Mouse (Mus musculus) limb, embryonic 11.5 days (tissue): ENCODE measurements around the gene Ilk. TPM values are rescaled to one million over a fixed set of nuclear protein-coding genes. Genes with fewer than 3 reads are reported as not detected.
"Not testable (repeated sequence)": the region's sequence is repeated elsewhere in the genome, so short reads cannot be mapped to it uniquely, and the experiment has no call there.

Source experiments
- ATAC-seq: fragments of 200-750 bp; cut with Nextera tagmentation; 2 replicates; pipeline ENCODE4 v1.8.0; 2017; ENCODE audit warnings: low read depth; ENCODE audit not compliant: insufficient number of reproducible peaks, low FRiP score, low TSS enrichment
- DNase-seq: peaks from one replicate; pipeline ENCODE4 v3.0.0-alpha.2; 2015; ENCODE audit warnings: low spot score
- H3K27ac ChIP-seq: fragments of 300-500 bp; sonication (generic); replicated peaks from 2 replicates; pipeline ENCODE4 v1.5.1; 2014; ENCODE audit warnings: low read depth, mild to moderate bottlenecking, low read length
- H3K27me3 ChIP-seq: fragments of 300-500 bp; sonication (generic); 2 replicates; pipeline ENCODE4 v1.6.1; 2014; ENCODE audit warnings: mild to moderate bottlenecking, low read length, mixed read lengths; ENCODE audit not compliant: control insufficient read depth, insufficient read depth
- H3K36me3 ChIP-seq: fragments of 300-500 bp; sonication (generic); 2 replicates; pipeline ENCODE4 v1.6.1; 2014; ENCODE audit warnings: mild to moderate bottlenecking, low read length, moderate library complexity, mixed read lengths; ENCODE audit not compliant: control insufficient read depth, insufficient read depth
- H3K4me1 ChIP-seq: fragments of 300-500 bp; sonication (generic); 2 replicates; pipeline ENCODE4 v1.6.1; 2014; ENCODE audit warnings: low read length, mixed read lengths; ENCODE audit not compliant: control insufficient read depth, insufficient read depth
- H3K4me2 ChIP-seq: fragments of 300-500 bp; sonication (generic); 2 replicates; pipeline ENCODE4 v1.6.1; 2014; ENCODE audit warnings: low read depth, mild to moderate bottlenecking, moderate library complexity; ENCODE audit not compliant: severe bottlenecking
- H3K4me3 ChIP-seq: fragments of 300-500 bp; sonication (generic); 2 replicates; pipeline ENCODE4 v1.5.1; 2014; ENCODE audit warnings: low read depth, low read length
- H3K9ac ChIP-seq: fragments of 300-500 bp; sonication (generic); 2 replicates; pipeline ENCODE4 v1.6.1; 2014; ENCODE audit warnings: mild to moderate bottlenecking, low read length
- H3K9me3 ChIP-seq: fragments of 300-500 bp; sonication (generic); 2 replicates; pipeline ENCODE4 v1.6.1; 2016; ENCODE audit warnings: low read length; ENCODE audit not compliant: control insufficient read depth
- WGBS: fragments of 180-500 bp; shearing (Covaris S2); extraction: QIAGEN DNeasy Blood & Tissue Kit; methylation state at CpG from one replicate; pipeline ENCODE4 v1.1.7; 2014; 5-methylcytosine and 5-hydroxymethylcytosine counted together
- polyA plus RNA-seq: library from polyadenylated mRNA; unstranded; fragments of >200 nt; fragmentation: Nextera tagmentation; extraction: Ambion mirVana; gene quantifications from 2 replicates; pipeline ENCODE4 v1.2.1, GENCODE M21; 2014

Ilk gene
- polyA plus RNA-seq, 1 experiment from 2014 or later = 237 TPM

GRCm38 (mm10) chr7:105738948-105739347, 2.6 kb downstream of the Ilk start:
- Histone ChIP-seq H3K4me1 (peaks cover 12% of the 10 kb centered on the region), H3K27me3 (no peaks in the 10 kb centered on the region), H3K4me3 (no peak overlapping the region), H3K4me2 (peak overlapping the region; percentile 12; the same call in 1 of the 2 replicates), H3K9me3 (no peaks in the 10 kb centered on the region), H3K9ac (no peak overlapping the region), H3K27ac (no peak overlapping the region; the same call in 1 of the 2 replicates), H3K36me3 (peaks cover 19% of the 10 kb centered on the region)
- 20% methylated on average over 3 of the region's 3 CpGs for WGBS
- DNase-seq (peak; percentile 73), ATAC-seq (peak; percentile 36; the same call in 1 of the 2 replicates)

- no peak overlapping the region for H3K9ac ChIP-seq
- peaks cover 13% of the 10 kb centered on the region for H3K36me3 ChIP-seq
- DNase-seq (no peak), ATAC-seq (no peak)
- H3K4me3 ChIP-seq = no peak overlapping the region
- no peaks in the 10 kb centered on the region for H3K9me3 ChIP-seq
- no peak overlapping the region for H3K27ac ChIP-seq
- WGBS = 88% methylated on average over 13 of the region's 13 CpGs
- no peak overlapping the region for H3K4me2 ChIP-seq
- H3K27me3 ChIP-seq = no peaks in the 10 kb centered on the region
- H3K4me1 ChIP-seq = peaks cover 9% of the 10 kb centered on the region
These were observed 3.9 kb downstream of the Ilk start for GRCm38 (mm10) chr7:105740089-105740795.

GRCm38 (mm10) chr7:105740851-105741250, 4.5 kb downstream of the Ilk start:
- 92% methylated on average over 6 of the region's 6 CpGs for WGBS
- no peak overlapping the region for H3K27ac ChIP-seq
- no peaks in the 10 kb centered on the region for H3K27me3 ChIP-seq
- H3K4me1 ChIP-seq = peaks cover 9% of the 10 kb centered on the region
- H3K36me3 ChIP-seq = peaks cover 13% of the 10 kb centered on the region
- ATAC-seq (no peak), DNase-seq (no peak)
- no peak overlapping the region for H3K4me2 ChIP-seq
- H3K9me3 ChIP-seq = no peaks in the 10 kb centered on the region
- H3K9ac ChIP-seq = no peak overlapping the region
- no peak overlapping the region for H3K4me3 ChIP-seq

- no peaks in the 10 kb centered on the region for H3K27me3 ChIP-seq
- H3K4me3 ChIP-seq = no peak overlapping the region
- DNase-seq = no peak
- no peak overlapping the region for H3K4me2 ChIP-seq
- H3K9me3 ChIP-seq = no peaks in the 10 kb centered on the region
- no peak overlapping the region for H3K9ac ChIP-seq
- ATAC-seq = no peak
- peaks cover 13% of the 10 kb centered on the region for H3K36me3 ChIP-seq
- peaks cover 9% of the 10 kb centered on the region for H3K4me1 ChIP-seq
- 91% methylated on average over 9 of the region's 9 CpGs for WGBS
- no peak overlapping the region for H3K27ac ChIP-seq
These were observed 5.6 kb downstream of the Ilk start for GRCm38 (mm10) chr7:105741978-105742377.

GRCm38 (mm10) chr7:105742539-105743215, 6.3 kb downstream of the Ilk start:
- H3K4me3 ChIP-seq, H3K4me2 ChIP-seq, DNase-seq, H3K4me1 ChIP-seq, H3K9ac ChIP-seq, H3K9me3 ChIP-seq, ATAC-seq, H3K27me3 ChIP-seq, H3K27ac ChIP-seq: not testable (repeated sequence)
- peaks cover 16% of the 10 kb centered on the region for H3K36me3 ChIP-seq
- 86% methylated on average over 7 of the region's 7 CpGs for WGBS

GRCm38 (mm10) chr7:105743246-105743925, 7.0 kb downstream of the Ilk start:
- H3K27me3 ChIP-seq, DNase-seq, H3K27ac ChIP-seq, H3K4me1 ChIP-seq, H3K9me3 ChIP-seq, ATAC-seq: not testable (repeated sequence)
- Histone ChIP-seq H3K4me3 (peak overlapping the region; percentile 88), H3K4me2 (peak overlapping the region; percentile 89), H3K9ac (peak overlapping the region; percentile 86), H3K36me3 (peaks cover 16% of the 10 kb centered on the region)
- 38% methylated on average over 20 of the region's 20 CpGs for WGBS

GRCm38 (mm10) chr7:105743926-105744590, 7.7 kb downstream of the Ilk start, which contains the start of gene Taf10:
Taf10 (minus strand) TSS chr7:105744361.
- Histone ChIP-seq H3K9me3 (no peaks in the 10 kb centered on the region), H3K27ac (peak within 1 kb of the TSS; percentile 59; the same call in 1 of the 2 replicates), H3K9ac (peak within 1 kb of the TSS; percentile 86), H3K36me3 (peaks cover 16% of the 10 kb centered on the region), H3K27me3 (no peaks in the 10 kb centered on the region), H3K4me3 (peak within 1 kb of the TSS; percentile 88), H3K4me2 (peak within 1 kb of the TSS; percentile 89), H3K4me1 (peaks cover under 1% of the 10 kb centered on the region; the same call in 1 of the 2 replicates)
- ATAC-seq (peak; percentile 97), DNase-seq (peak; percentile 93)
- WGBS = under 1% methylated on average over 67 of the region's 67 CpGs

- no peaks in the 10 kb centered on the region for H3K27me3 ChIP-seq
- H3K9ac ChIP-seq = no peak overlapping the region
- DNase-seq (no peak), ATAC-seq (no peak)
- no peak overlapping the region for H3K27ac ChIP-seq
- WGBS = 78% methylated on average over 2 of the region's 2 CpGs
- H3K4me2 ChIP-seq = no peak overlapping the region
- H3K36me3 ChIP-seq = peaks cover 3% of the 10 kb centered on the region
- 0 out of 2 replicates have a peak, but pooled peaks cover 2% of the 10 kb centered on the region for H3K4me1 ChIP-seq
- no peaks in the 10 kb centered on the region for H3K9me3 ChIP-seq
- no peak overlapping the region for H3K4me3 ChIP-seq
These were observed 11.4 kb downstream of the Ilk start for GRCm38 (mm10) chr7:105747776-105748175.
